ENCODE assay signal across 42 mouse cellular contexts in the genomic region with DNA sequence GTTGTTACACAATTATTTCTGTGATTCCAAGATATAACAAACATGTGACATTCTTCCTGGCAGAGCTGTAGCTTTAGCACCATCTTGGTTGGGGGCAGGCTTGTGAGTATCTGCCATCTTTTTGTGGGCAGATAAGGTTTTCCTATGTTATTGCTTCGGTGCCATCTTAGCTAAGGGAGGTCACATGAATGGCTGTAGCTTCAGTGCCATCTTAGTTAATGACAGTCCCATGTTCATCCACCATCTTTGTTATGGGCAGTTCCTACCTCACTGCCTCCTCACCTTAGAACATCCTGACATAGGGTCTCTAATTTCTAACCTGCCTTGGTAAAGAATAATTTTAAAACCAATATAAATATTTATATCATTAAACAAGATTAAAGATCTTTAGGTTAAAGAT. TPM values are rescaled to one million over a fixed set of nuclear protein-coding genes. Genes with fewer than 3 reads are reported as not detected.
"Had no signal": no experiment of that assay in that cellular context is flagged by ENCODE, and none has a peak within 500 bp of the region (broad histone marks: within the 10 kb centered on the region; RNA-seq: fewer than 3 reads in every experiment).

No protein-coding gene starts in this region.

- H3K9ac ChIP-seq: heart, embryonic 12.5 days; hindbrain, embryonic 12.5 days; hindbrain, embryonic 14.5 days; intestine, embryonic 15.5 days; limb, embryonic 12.5 days; liver, embryonic 13.5 days; liver, embryonic 15.5 days had no signal

- H3K27ac ChIP-seq: gastrocnemius, adult 2 months; heart, adult 2 months; heart, embryonic 10.5 days; hindbrain, embryonic 10.5 days; hindbrain, embryonic 12.5 days; hindbrain, embryonic 14.5 days; intestine, embryonic 15.5 days; layer of hippocampus, adult 2 months; limb, embryonic 12.5 days; liver, embryonic 13.5 days; liver, embryonic 15.5 days had no signal

- H3K9me3 ChIP-seq: heart, embryonic 10.5 days; heart, embryonic 12.5 days; hindbrain, embryonic 10.5 days; hindbrain, embryonic 12.5 days; intestine, embryonic 15.5 days; limb, embryonic 12.5 days; liver, embryonic 13.5 days; liver, embryonic 15.5 days had no signal

- H3K27me3 ChIP-seq: heart, embryonic 12.5 days; hindbrain, embryonic 12.5 days; intestine, embryonic 15.5 days; limb, embryonic 12.5 days; liver, embryonic 13.5 days; liver, embryonic 15.5 days had no signal

- DNase-seq: gastrocnemius, adult 2 months; gastrocnemius, postnatal 10 days; gastrocnemius, postnatal 36 days; heart, adult 11 months; heart, adult 2 months; heart, postnatal 10 days; heart, postnatal 4 days; kidney, adult 18-20 months; kidney, adult 8-10 months; kidney, postnatal 10 days; kidney, postnatal 25 days; kidney, postnatal 4 days; layer of hippocampus, adult 9-11 months; layer of hippocampus, postnatal 36 days; left cerebral cortex, postnatal 4 days; liver; liver, embryonic 13.5 days had no signal

- H3K4me1 ChIP-seq: heart, embryonic 10.5 days; heart, embryonic 12.5 days; hindbrain, embryonic 10.5 days; hindbrain, embryonic 12.5 days; intestine, embryonic 15.5 days; limb, embryonic 12.5 days; liver, embryonic 13.5 days; liver, embryonic 15.5 days had no signal

- H3K36me3 ChIP-seq: heart, embryonic 10.5 days; heart, embryonic 12.5 days; hindbrain, embryonic 10.5 days; hindbrain, embryonic 12.5 days; intestine, embryonic 15.5 days; limb, embryonic 12.5 days; liver, embryonic 13.5 days; liver, embryonic 15.5 days had no signal

- H3K4me3 ChIP-seq: gastrocnemius, adult 2 months; heart, adult 2 months; heart, embryonic 10.5 days; heart, embryonic 12.5 days; hindbrain, embryonic 10.5 days; hindbrain, embryonic 12.5 days; intestine, embryonic 15.5 days; layer of hippocampus, adult 2 months; limb, embryonic 12.5 days; liver, embryonic 13.5 days; liver, embryonic 15.5 days had no signal

- H3K4me2 ChIP-seq: heart, embryonic 12.5 days; hindbrain, embryonic 12.5 days; hindbrain, embryonic 14.5 days; intestine, embryonic 15.5 days; limb, embryonic 12.5 days; liver, embryonic 11.5 days; liver, embryonic 13.5 days; liver, embryonic 15.5 days had no signal

RNA-seq across cellular contexts. Expression of gene Tdpoz2, which starts 1.8 kb away (rescaled TPM):
- total RNA-seq: gastrocnemius, adult 2 months; gastrocnemius, postnatal 10 days; gastrocnemius, postnatal 36 days; heart, adult 2 months; heart, postnatal 10 days; heart, postnatal 25 days; heart, postnatal 4 days; layer of hippocampus, adult 2 months; layer of hippocampus, postnatal 14 days; layer of hippocampus, postnatal 36 days; left cerebral cortex, adult 18-20 months; left cerebral cortex, adult 8-10 months; left cerebral cortex, postnatal 10 days; left cerebral cortex, postnatal 25 days; left cerebral cortex, postnatal 4 days had no signal
- polyA plus RNA-seq: gonadal fat pad, adult 2 months; heart, adult 2 months; heart, embryonic 10.5 days; heart, embryonic 12.5 days; heart, embryonic 14.5 days; heart, embryonic 16.5 days; hindbrain, embryonic 10.5 days; hindbrain, embryonic 12.5 days; hindbrain, embryonic 14.5 days; hindbrain, embryonic 16.5 days; inflammation-experienced regulatory T-cells, adult 6 months; intestine, embryonic 15.5 days; intestine, postnatal 0 days; kidney, embryonic 14.5 days; kidney, embryonic 16.5 days; limb, embryonic 12.5 days; limb, embryonic 14.5 days; liver, embryonic 11.5 days; liver, embryonic 13.5 days; liver, embryonic 15.5 days had no signal

RNA-seq across cellular contexts. Expression of gene Tdpoz1, which starts 21.9 kb away (rescaled TPM):
- total RNA-seq: gastrocnemius, adult 2 months; gastrocnemius, postnatal 10 days; gastrocnemius, postnatal 36 days; heart, adult 2 months; heart, postnatal 10 days; heart, postnatal 25 days; heart, postnatal 4 days; layer of hippocampus, adult 2 months; layer of hippocampus, postnatal 14 days; layer of hippocampus, postnatal 36 days; left cerebral cortex, adult 18-20 months; left cerebral cortex, adult 8-10 months; left cerebral cortex, postnatal 10 days; left cerebral cortex, postnatal 25 days; left cerebral cortex, postnatal 4 days had no signal
- polyA plus RNA-seq: gonadal fat pad, adult 2 months; heart, adult 2 months; heart, embryonic 10.5 days; heart, embryonic 12.5 days; heart, embryonic 14.5 days; heart, embryonic 16.5 days; hindbrain, embryonic 10.5 days; hindbrain, embryonic 12.5 days; hindbrain, embryonic 14.5 days; hindbrain, embryonic 16.5 days; inflammation-experienced regulatory T-cells, adult 6 months; intestine, embryonic 15.5 days; intestine, postnatal 0 days; kidney, embryonic 14.5 days; kidney, embryonic 16.5 days; limb, embryonic 12.5 days; limb, embryonic 14.5 days; liver, embryonic 11.5 days; liver, embryonic 13.5 days; liver, embryonic 15.5 days had no signal

RNA-seq across cellular contexts. Expression of gene Gm37596, which starts 38.6 kb away (rescaled TPM):
- total RNA-seq: gastrocnemius, adult 2 months; gastrocnemius, postnatal 10 days; gastrocnemius, postnatal 36 days; heart, adult 2 months; heart, postnatal 10 days; heart, postnatal 25 days; heart, postnatal 4 days; layer of hippocampus, adult 2 months; layer of hippocampus, postnatal 14 days; layer of hippocampus, postnatal 36 days; left cerebral cortex, adult 18-20 months; left cerebral cortex, adult 8-10 months; left cerebral cortex, postnatal 10 days; left cerebral cortex, postnatal 25 days; left cerebral cortex, postnatal 4 days had no signal
- polyA plus RNA-seq: gonadal fat pad, adult 2 months; heart, adult 2 months; heart, embryonic 10.5 days; heart, embryonic 12.5 days; heart, embryonic 14.5 days; heart, embryonic 16.5 days; hindbrain, embryonic 10.5 days; hindbrain, embryonic 12.5 days; hindbrain, embryonic 14.5 days; hindbrain, embryonic 16.5 days; intestine, embryonic 15.5 days; intestine, postnatal 0 days; kidney, embryonic 14.5 days; kidney, embryonic 16.5 days; limb, embryonic 12.5 days; limb, embryonic 14.5 days; liver, embryonic 11.5 days; liver, embryonic 13.5 days; liver, embryonic 15.5 days had no signal
